Mouse (Mus musculus) heart, postnatal 0 days (tissue): ENCODE data around the gene Wdr44. TPM values are rescaled to one million over a fixed set of nuclear protein-coding genes. Genes with fewer than 3 reads are reported as not detected.

Source experiments
- ATAC-seq: fragments of 200-750 bp; cut with Nextera tagmentation; 2 replicates; pipeline ENCODE4 v1.8.0; 2017; ENCODE audit warnings: low read depth, moderate number of reproducible peaks, moderate library complexity; ENCODE audit not compliant: insufficient read depth
- DNase-seq: peaks from one replicate; pipeline ENCODE4 v3.0.0-alpha.2; 2016; ENCODE audit warnings: low spot score
- H3K27ac ChIP-seq: fragments of 300-500 bp; sonication (generic); 2 replicates; pipeline ENCODE4 v1.5.1; 2014; ENCODE audit warnings: low read depth, mild to moderate bottlenecking
- H3K27me3 ChIP-seq: fragments of 300-500 bp; sonication (generic); 2 replicates; pipeline ENCODE4 v1.6.1; 2014; ENCODE audit warnings: low read length, mixed read lengths; ENCODE audit not compliant: control insufficient read depth, insufficient read depth
- H3K36me3 ChIP-seq: fragments of 300-500 bp; sonication (generic); replicated peaks from 2 replicates; pipeline ENCODE4 v1.6.1; 2014; ENCODE audit warnings: low read length, mixed read lengths; ENCODE audit not compliant: control insufficient read depth, insufficient read depth
- H3K4me1 ChIP-seq: fragments of 300-500 bp; sonication (generic); 2 replicates; pipeline ENCODE4 v1.6.1; 2014; ENCODE audit warnings: antibody characterized with exemption; ENCODE audit not compliant: control insufficient read depth, insufficient read depth
- H3K4me2 ChIP-seq: fragments of 300-500 bp; sonication (generic); 2 replicates; pipeline ENCODE4 v1.6.1; 2014; ENCODE audit warnings: low read depth, mild to moderate bottlenecking, low read length, moderate library complexity
- H3K4me3 ChIP-seq: fragments of 300-500 bp; sonication (generic); 2 replicates; pipeline ENCODE4 v1.5.1; 2014; ENCODE audit warnings: low read depth, low read length
- H3K9ac ChIP-seq: fragments of 300-500 bp; sonication (generic); replicated peaks from 2 replicates; pipeline ENCODE4 v1.6.1; 2014; ENCODE audit warnings: low read depth, low read length, mixed read lengths
- H3K9me3 ChIP-seq: fragments of 300-500 bp; sonication (generic); replicated peaks from 2 replicates; pipeline ENCODE4 v1.6.1; 2016; ENCODE audit warnings: low read length; ENCODE audit not compliant: control insufficient read depth
- CTCF ChIP-seq: IDR thresholded peaks from 2 replicates; pipeline ENCODE4 v1.5.1; 2016; ENCODE audit warnings: antibody characterized with exemption, control low read depth, low read depth
- EP300 ChIP-seq: IDR thresholded peaks from 2 replicates; pipeline ENCODE4 v1.6.1; 2016; ENCODE audit warnings: antibody characterized with exemption, low read depth
- WGBS: fragments of 180-500 bp; shearing (Covaris S2); extraction: QIAGEN DNeasy Blood & Tissue Kit; methylation state at CpG from one replicate; pipeline ENCODE4 v1.1.7; 2014; 5-methylcytosine and 5-hydroxymethylcytosine counted together
- polyA plus RNA-seq: library from polyadenylated mRNA; unstranded; fragments of >200 nt; fragmentation: Nextera tagmentation; extraction: Ambion mirVana; gene quantifications from 2 replicates; pipeline ENCODE4 v1.2.1, GENCODE M21; 2015
- total RNA-seq: library from RNA; depleted of rRNA; stranded (reverse); fragments of >200 nt; gene quantifications from 2 replicates; pipeline ENCODE4 v1.2.3, GENCODE M21; 2014; ENCODE audit warnings: low replicate concordance; rRNA removed

The Wdr44 gene
- total RNA-seq = 6.0 and 9.1 TPM in 2 replicates
- 9.5 and 9.9 TPM in 2 replicates for polyA plus RNA-seq

- H3K36me3 ChIP-seq = no peaks in the 10 kb centered on the region
- H3K4me1 ChIP-seq = no peaks in the 10 kb centered on the region
- no peaks in the 10 kb centered on the region for H3K9me3 ChIP-seq
- peak; percentile 100 for ATAC-seq
- H3K4me3 ChIP-seq = peak within 1 kb of the TSS; percentile 70
- H3K9ac ChIP-seq = peak within 1 kb of the TSS; percentile 63
- 5% methylated on average over 51 of the region's 51 CpGs for WGBS
- peak; percentile 62; the same call in 1 of the 2 replicates for TF ChIP-seq EP300
- TF ChIP-seq CTCF = no peak
- no peaks in the 10 kb centered on the region for H3K27me3 ChIP-seq
- H3K4me2 ChIP-seq = peak within 1 kb of the TSS; percentile 70
- peak; percentile 92 for DNase-seq
- peak within 1 kb of the TSS; percentile 90 for H3K27ac ChIP-seq
Observed at GRCm38 (mm10) chrX:23692722-23693442, at the start of gene Wdr44. Wdr44 (plus strand) TSS chrX:23693051.

GRCm38 (mm10) chrX:23648371-23648770 is 44.5 kb upstream of the Wdr44 start:
- WGBS = 65% methylated on average over 1 of the region's 1 CpGs
- ATAC-seq (no peak), DNase-seq (no peak)
- no peaks in the 10 kb centered on the region for H3K36me3 ChIP-seq
- H3K9ac ChIP-seq = no peak overlapping the region
- H3K4me3 ChIP-seq = no peak overlapping the region
- no peaks in the 10 kb centered on the region for H3K4me1 ChIP-seq
- TF ChIP-seq EP300 (no peak), CTCF (no peak)
- no peaks in the 10 kb centered on the region for H3K9me3 ChIP-seq
- H3K4me2 ChIP-seq = no peak overlapping the region
- no peak overlapping the region for H3K27ac ChIP-seq
- no peaks in the 10 kb centered on the region for H3K27me3 ChIP-seq

- DNase-seq (no peak), ATAC-seq (no peak)
- Histone ChIP-seq H3K27ac (no peak overlapping the region), H3K27me3 (no peaks in the 10 kb centered on the region), H3K4me2 (no peak overlapping the region), H3K4me3 (no peak overlapping the region), H3K9me3 (no peaks in the 10 kb centered on the region), H3K36me3 (no peaks in the 10 kb centered on the region), H3K4me1 (no peaks in the 10 kb centered on the region), H3K9ac (no peak overlapping the region)
- TF ChIP-seq EP300 (no peak), CTCF (no peak)
- WGBS = 86% methylated on average over 1 of the region's 1 CpGs
Observed at GRCm38 (mm10) chrX:23662216-23662615, 30.6 kb upstream of the Wdr44 start.

- H3K4me3 ChIP-seq = no peak overlapping the region
- DNase-seq = no peak
- H3K27me3 ChIP-seq = no peaks in the 10 kb centered on the region
- H3K27ac ChIP-seq = no peak overlapping the region
- no peaks in the 10 kb centered on the region for H3K36me3 ChIP-seq
- TF ChIP-seq CTCF (no peak), EP300 (no peak)
- H3K4me1 ChIP-seq = no peaks in the 10 kb centered on the region
- no peak overlapping the region for H3K4me2 ChIP-seq
- no peak overlapping the region for H3K9ac ChIP-seq
- WGBS = 65% methylated on average over 2 of the region's 2 CpGs
- ATAC-seq = no peak
- H3K9me3 ChIP-seq = no peaks in the 10 kb centered on the region
Observed at GRCm38 (mm10) chrX:23673193-23673592, 19.7 kb upstream of the Wdr44 start.

- Histone ChIP-seq H3K36me3 (no peaks in the 10 kb centered on the region), H3K9ac (no peak overlapping the region), H3K4me3 (no peak overlapping the region), H3K4me1 (no peaks in the 10 kb centered on the region), H3K27ac (no peak overlapping the region), H3K9me3 (no peaks in the 10 kb centered on the region), H3K27me3 (no peaks in the 10 kb centered on the region), H3K4me2 (no peak overlapping the region)
- DNase-seq = no peak
- 69% methylated on average over 1 of the region's 1 CpGs for WGBS
- TF ChIP-seq CTCF (no peak), EP300 (no peak)
- ATAC-seq = no peak
Observed at GRCm38 (mm10) chrX:23675450-23675849, 17.4 kb upstream of the Wdr44 start.

- H3K4me1 ChIP-seq = no peaks in the 10 kb centered on the region
Observed at GRCm38 (mm10) chrX:23676583-23676982, 16.3 kb upstream of the Wdr44 start.

More at GRCm38 (mm10) chrX:23676583-23676982, 16.3 kb upstream of the Wdr44 start:
- TF ChIP-seq CTCF (no peak), EP300 (no peak)
- Histone ChIP-seq H3K9ac (no peak overlapping the region), H3K9me3 (no peaks in the 10 kb centered on the region), H3K27ac (no peak overlapping the region), H3K4me3 (no peak overlapping the region), H3K27me3 (no peaks in the 10 kb centered on the region), H3K36me3 (no peaks in the 10 kb centered on the region), H3K4me2 (no peak overlapping the region)
- ATAC-seq (no peak), DNase-seq (no peak)
- WGBS = 49% methylated on average over 2 of the region's 2 CpGs
